Mouse (Mus musculus): Measurements from ENCODE around the gene Zfp771.

DNA sequence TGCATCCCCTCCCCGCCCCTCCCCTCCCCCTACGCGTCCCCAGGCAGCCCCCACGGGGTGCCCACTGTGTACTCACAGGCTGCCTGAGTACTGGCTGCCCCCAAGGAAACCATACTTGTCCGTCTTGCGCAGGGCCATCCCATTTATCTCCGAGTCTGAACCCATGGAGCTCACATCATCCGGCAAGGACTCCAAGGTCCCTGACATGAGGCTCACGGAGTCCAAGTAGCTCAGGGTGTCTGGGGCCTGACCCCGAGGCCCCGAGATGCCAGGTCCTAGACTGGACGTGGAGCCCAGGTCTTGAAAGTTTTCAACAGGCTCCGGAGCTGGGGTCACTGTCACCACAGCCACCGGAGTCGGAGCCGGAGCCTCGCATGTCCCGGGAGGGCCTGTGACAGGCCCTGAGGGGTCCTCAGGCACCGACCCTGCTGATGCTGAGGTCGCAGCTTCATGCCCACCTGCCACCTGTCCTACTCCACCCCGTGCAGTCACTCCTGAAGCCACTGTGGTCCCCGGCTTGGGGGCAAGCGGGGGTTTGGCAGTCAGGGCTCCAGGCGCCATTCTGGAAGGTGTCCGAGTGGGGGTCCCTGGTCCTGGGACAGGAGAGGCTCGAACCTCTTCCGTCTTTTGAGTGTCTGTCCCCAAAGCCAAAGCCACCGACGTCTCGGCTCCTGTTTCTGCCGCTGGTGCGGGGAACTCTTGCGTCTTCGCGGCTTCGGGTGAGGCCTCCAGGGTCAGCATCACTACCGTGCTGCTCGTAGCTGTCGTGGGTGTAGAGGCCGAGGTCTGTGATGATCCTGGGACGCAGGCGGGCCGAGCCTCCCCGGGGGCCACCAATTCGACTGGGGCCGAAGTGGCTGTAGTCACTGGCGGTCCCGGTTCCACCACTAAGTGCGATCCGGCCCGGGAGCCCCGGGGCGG, 36.4 kb upstream of the Zfp771 start:
- TF ChIP-seq GATA1 (IDR thresholded peaks at IDR 0.05; ENCODE audit: borderline replicate concordance, low read length): no peak
- no peak for TF ChIP-seq FLI1 (IDR thresholded peaks at IDR 0.05; ENCODE audit: low read length)

Data from megakaryocyte, embryonic 14.5 days (primary cell).